Mouse (Mus musculus): ENCODE measurements around the gene Pram1.
A peak's percentile ranks its signal among the peaks of the same experiment; 100 is the strongest.
"Not testable (repeated sequence)": the region's sequence is repeated elsewhere in the genome, so short reads cannot be mapped to it uniquely, and the experiment has no call there.

Gene Pram1

DNA sequence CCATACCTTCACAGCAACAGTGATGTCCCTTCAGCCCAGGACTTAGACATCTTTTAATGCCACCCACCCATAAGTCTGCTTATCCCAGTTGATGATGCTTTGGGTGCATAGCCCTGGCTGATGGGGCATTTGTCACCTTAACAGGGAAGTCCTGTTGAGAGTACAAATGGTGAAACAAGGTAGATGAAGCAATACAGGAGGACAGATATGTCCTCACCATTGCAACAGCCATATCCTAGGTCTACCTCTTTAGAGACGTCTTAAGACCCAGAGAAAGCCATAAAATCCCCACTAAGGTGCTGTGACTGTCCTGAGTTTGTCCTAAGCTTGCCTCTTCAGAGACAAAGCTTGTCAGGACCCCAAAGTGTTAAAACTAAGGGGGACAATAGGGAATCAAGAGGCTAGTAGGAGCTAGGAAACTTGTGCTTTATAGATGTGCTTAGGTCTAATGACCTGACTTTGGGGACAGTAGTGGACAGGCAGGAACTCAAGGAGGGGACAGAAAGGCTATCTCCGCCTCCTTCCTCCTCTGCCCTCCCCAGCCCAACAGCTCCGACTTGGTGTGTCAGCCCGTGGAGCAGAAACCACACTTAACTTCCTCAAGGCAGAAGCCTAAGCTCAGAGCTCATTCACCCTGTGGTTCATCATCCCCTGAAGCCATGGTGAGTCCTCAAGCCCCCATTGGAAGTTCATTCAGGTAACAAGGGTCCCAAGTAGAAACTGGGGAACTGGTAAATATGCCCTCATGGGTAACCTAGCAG lies at the start of gene Pram1:
Gene Pram1, plus strand, starts transcription at position 541 of the 761 bp plus-strand sequence.
- no peak for DNase-seq (ENCODE audit: low spot score)

DNA sequence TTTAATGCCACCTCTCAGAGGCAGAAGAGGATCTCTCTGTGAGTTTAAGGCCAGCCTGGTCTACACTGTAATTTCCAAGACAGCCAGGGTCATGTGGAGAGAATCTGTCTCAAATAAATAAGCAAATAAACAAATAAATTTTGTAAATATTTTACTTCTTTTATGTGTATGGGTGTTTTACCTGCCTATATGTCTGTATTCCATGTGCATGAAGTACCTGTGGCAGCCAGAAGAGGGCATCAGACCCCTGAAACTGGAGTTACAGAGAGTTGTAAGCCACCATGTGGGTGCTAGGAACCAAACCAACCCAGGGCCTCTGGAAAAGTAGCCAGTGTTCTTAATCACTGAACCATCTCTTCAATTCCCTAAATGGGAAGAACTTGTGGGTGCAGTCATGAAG lies 40.6 kb upstream of the Pram1 start:
- DNase-seq (ENCODE audit: low spot score), result no peak

DNA sequence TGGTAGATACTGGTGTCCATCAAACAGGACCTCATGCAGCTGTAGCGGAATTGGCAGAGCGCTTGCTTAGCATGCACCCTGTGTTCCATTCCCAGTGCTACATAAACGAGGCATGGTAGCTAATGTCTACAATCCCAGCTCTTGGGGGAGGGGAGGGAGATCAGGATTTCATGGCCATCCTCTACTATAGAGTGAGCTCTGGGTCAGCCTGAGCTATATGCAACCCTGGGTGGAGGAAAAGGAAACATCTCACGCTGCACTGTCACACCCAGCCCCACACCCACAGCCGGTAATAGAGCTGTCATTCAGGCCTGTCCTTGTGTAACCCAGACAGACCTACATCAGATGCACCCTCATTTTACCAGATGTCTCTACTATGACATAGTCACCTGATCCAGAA lies 39.4 kb upstream of the Pram1 start:
- no peak for DNase-seq (ENCODE audit: low spot score)

DNA sequence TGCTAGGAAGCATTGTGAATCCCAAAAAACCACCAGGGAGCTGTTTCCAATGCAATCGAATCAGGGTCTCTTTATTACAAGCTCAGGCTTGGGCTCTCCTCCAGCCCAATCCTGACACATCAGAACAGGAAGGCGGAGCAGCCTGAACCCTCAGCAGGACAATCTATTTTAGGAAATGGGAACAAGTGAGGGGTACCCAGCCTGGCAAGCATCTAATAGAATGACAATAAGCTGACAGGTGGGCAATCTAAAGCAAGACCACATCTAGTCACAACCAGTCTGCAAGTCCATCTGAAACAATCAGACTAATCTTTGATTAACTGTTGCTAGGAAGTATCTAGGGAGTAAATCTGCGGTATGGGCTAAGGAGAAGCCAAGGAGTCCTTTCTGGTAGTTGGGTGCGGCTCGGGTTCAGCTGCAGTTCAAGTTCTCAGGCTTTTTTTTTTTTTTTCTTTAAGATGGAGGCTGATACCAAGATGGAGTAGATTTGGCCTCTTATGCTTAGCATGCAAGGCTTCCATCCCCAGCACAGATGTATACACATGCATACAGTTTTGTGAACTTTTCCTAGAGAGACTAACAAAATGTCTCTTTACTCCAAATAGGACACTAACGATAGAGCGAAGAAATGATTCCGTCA lies 37.9 kb upstream of the Pram1 start:
- DNase-seq (ENCODE audit: low spot score), result no peak

DNA sequence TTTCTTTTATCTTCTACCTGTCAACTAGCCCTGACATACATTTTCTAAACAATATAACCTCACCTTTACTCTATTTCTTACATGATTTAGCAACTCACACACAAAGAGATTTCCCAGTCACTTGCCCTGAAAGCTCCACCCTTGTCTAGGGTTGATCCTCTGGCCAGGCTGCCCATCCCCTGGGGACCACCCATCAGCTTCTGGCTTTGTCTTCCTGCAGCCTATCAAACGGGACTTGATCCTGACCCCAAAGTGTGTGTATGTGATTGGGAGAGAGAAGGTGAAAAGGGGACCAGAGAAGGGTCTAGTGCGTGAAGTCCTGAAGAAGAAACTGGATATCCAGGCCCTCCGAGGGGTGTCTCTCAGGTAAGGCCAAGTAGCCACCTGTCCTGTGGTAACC lies 37.0 kb upstream of the Pram1 start:
- no peak for DNase-seq (ENCODE audit: low spot score)

DNA sequence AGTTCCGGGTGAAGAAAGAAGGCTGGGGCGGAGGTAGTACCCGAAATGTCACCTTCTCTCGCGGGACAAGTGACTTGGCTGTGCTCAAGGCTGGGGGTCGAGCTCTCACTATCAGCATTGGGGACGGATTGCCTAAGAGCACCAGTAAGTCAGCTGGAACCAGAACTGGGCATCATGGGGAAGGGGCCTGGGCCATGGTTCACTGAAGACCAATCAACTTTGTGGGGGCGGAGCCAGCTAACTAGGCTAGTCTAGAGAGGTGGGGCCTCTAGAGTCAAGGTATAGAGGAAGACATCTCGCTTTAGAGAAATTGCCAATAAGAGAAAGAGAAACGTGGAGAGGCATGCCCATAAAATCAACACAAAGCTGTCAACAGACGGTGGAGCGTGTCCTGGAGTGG lies 35.9 kb upstream of the Pram1 start:
- DNase-seq (ENCODE audit: low spot score), result no peak

DNA sequence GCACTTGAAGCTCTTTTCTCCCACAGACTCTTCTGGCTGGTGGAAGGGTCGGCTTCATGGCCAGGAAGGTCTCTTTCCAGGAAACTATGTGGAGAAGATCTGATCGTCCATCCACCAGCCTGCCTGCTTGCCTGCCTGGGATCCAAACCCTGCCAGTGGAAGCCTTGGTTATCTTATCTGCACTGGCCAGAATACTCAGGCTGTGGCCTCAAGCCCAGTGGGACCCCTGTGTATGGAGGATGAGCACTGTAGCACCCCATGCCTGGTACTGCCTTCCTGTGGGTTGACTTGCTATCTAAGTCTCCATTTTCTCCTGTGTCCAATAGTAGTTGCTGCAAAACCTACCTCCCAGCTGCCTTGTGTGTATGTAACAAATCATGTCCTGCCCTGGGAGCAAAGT lies 30.6 kb upstream of the Pram1 start:
- no peak for DNase-seq (ENCODE audit: low spot score)

DNA sequence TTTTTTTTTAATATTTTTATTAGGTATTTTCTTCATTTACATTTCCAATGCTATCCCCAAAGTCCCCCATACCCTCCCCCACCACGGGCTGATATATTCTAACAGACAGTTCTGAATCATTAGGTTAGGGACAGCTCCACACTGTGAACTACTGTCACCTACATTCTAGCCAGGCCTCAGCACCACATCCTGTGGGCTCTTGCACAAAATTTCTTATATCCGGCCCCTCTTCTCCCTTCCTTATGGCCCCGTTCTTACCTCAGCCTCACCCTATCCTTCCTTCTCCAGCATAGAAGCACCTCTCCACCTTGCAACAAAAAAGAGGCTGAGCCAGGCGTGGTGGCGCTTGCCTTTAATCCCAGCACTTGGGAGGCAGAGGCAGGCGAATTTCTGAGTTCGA lies 27.3 kb upstream of the Pram1 start:
- no peak for DNase-seq (ENCODE audit: low spot score)

DNA sequence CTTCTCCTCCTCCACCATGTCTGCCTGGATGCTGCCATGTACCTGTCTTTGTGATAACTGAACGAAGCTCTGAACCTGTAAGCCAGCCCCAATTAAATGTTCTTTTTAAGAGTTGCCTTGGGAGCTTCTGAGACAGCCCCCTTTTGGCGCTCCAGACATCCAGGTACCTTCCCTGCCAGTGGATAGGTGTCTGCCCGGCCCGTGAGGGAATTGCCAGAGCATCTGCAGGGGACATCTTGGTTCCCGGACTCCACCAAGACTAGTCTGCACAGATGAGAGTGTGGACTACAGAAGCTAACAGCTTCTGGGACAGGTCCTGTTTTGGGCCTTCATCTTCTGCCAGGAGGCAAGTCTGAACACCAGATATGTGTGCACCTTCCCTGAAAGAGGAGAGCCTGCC lies 24.1 kb upstream of the Pram1 start:
- DNase-seq (ENCODE audit: low spot score), result not testable (repeated sequence)

DNA sequence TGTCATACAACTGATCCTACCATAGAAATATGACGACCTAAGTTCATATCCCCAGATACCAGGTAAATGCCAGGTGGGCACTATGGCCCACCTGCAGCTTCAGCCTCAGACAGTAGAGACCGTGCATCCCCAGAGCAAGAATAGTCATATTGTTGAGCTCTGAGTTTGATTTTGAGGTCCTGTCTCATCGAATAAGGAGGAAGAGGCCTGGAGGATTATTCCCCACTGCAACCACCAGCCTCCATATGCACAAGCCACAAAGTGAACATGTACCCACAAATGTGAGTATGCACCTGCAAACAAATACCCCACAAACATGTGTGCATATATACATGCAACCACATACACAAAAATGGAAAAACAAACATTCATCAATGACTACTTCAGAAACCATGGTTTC lies 10.6 kb upstream of the Pram1 start:
- DNase-seq (ENCODE audit: low spot score), result no peak

DNA sequence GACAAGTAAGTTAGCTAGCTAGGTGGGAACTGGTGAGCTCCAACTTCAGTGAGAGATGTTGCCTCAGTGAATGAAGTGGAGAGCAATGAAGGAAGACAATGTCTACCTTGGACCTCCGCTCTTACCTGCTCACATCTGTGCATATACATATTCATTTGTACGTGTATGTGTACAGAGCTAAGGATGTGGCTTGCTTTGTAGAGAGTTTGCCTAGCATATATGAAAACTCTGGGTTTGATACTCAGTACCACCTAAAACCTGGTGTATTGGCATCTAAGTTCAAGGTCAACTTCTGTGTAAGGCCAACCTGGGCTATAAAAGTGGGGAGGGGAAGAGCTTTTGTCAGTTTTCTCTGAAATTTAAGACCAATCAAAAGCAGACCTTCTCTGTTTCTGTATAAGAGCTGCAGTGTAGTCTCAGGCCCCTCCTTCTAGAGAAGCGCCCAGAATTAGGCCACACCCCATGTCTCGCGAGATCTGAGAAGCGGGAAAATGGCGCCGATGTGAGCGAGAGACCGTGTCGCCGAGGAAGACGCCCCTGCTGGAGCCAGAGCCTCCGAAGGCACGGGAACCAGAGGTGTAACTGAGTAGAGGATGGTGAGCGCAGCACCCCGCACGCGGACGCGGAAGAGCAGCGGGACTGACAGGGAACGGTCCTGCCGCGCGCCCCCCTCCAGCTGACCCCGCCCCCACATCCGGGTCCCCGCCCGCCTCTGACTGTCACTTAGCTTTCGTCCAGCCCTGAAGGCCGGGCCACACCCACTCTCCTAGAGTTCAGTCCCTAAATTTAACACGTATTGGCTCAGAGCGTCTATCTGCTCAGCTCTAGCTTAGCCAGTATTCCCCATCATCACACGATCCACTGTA lies 9.0 kb upstream of the Pram1 start, which contains the start of gene Zfp414:
Gene Zfp414, plus strand, starts transcription at position 470 of the 866 bp plus-strand sequence.
- DNase-seq (ENCODE audit: low spot score), result peak; percentile 94

DNA sequence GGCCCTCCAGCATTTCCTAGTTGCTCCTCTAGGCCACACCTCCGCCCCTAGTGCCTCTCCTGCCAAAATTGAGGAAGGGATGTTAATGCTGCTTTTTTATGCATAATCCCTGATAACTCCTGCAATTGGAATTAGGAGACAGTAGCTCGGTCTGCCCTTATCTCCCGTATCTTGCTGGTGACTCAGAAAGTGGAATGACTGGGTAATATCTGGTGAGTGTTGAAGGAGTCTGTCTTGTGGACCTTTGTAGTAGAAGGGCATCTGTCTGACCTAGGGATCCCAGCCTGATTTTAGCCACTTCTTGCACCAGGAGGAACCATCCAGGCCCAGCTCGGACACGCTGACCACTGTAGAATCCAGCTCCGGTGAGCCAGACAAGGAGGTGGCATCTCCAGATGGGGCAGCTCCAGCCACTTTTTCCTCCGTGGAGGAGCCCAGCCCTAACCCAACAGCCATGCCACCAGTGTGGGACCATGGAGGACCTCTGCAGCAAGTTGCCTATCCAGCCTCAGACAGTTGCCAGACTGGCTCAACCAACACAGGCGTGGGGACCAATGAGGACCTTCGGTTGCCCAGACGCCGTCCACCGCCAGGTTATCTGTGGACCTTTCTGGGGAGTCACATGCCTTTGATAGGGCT lies 8.2 kb upstream of the Pram1 start:
- DNase-seq (ENCODE audit: low spot score), result no peak

DNA sequence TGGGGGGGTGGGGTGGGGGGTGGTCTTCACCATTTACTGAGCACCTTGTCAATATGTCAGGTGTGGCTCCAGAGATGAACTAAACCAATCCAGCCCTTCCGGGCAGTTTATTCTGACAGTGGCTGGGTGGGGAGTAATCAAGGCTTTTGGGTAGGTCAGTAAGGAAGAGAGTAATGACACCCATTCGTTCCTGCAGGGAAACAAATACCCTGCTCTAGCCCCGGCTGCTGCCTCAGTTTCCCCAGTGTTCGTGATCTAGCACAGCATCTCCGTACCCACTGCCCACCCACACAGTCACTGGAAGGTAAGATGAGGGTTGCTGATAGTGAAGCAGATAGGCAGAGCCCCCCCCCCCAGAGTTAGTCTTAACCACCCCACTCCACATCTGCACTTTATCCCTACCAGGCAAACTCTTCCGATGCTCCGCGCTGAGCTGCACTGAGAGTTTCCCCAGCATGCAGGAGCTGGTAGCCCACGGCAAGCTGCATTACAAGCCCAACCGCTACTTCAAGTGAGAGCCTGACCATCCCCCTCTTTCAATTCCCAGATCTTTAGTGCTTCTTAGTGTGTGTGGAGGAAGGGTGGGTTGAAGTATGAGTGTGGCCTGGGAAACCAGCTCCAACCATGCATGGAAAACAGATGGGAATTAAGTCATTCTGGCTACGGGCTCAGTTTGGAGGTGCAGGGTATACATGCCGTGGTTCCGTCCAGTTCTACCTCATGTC lies 7.5 kb upstream of the Pram1 start:
- DNase-seq (ENCODE audit: low spot score), result no peak

DNA sequence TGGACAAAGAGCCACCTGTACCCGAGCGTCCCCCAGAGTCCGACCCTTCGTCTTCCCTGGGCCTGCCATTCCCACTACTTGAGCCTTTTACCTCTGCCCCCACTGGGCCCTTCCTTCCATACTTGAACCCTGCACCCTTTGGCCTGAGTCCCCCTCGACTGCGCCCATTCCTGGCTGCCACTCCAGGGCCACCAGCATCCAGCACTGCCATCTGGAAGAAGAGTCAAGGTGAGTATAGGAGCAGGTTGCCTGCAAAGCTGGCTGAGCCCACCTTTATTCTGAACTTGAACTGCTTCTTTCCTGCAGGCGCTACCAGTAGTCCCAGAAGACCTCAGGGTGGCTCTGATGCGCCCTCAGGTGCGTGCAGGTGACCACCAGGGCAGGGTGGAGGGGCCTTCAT lies 6.6 kb upstream of the Pram1 start:
- DNase-seq (ENCODE audit: low spot score), result no peak

DNA sequence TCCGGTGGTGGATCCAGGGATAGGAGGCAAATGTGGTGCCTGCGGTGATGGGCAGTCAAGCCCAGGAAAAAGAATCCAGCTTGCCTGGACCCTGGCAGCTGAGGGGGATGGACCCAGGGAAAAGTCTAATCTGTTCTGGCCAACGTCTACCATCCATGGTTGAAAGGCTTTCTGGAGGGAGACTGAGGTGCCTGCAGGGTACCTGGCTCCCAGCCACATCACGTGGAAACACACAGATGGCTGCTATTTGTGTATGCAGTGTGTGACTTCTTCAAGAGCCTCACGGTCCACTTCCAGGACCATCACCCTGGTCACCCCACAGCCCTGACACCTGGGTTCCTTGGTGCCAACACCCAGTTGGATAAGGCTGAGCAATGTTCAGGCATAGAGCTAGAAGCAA lies 6.1 kb upstream of the Pram1 start:
- DNase-seq (ENCODE audit: low spot score), result no peak

DNA sequence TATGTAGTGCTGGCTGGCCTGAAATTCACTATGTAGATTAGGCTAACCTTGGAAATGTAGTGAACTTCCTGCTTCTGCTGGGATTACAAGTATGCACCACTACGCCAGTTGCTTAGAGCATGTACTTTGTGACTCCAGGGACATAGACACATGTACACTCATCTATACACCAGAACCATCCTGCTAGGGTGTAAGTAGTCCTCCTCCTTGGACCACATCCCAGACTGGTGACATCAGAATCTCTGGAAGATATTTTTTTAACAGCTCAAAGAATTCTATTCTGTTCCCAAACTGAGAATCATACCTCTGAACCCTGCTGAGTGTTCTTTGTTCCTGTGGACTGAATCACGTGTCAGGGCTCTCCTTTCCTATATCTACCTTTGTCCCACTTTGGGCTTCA lies 818 bp upstream of the Pram1 start:
- DNase-seq (ENCODE audit: low spot score), result no peak

DNA sequence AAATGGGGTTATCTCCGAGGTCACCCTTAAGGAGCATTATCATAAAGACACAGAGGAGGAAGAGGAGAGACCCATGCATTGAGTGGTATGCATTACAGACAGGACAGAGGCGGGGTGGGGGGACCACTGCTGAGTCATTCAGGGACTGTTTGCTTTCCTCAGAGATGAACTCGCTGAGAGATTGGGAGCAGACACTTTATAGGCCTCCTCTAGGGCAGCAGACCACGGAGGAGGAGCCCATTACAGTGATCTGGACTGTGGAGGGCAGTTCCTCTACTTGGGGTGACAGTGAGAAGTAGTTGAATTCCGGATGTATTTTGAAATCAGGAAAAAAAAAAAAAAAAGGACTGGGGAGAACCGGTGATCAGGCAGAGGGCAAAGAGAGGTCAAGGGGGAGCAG lies 1.9 kb downstream of the Pram1 start:
- no peak for DNase-seq (ENCODE audit: low spot score)

DNA sequence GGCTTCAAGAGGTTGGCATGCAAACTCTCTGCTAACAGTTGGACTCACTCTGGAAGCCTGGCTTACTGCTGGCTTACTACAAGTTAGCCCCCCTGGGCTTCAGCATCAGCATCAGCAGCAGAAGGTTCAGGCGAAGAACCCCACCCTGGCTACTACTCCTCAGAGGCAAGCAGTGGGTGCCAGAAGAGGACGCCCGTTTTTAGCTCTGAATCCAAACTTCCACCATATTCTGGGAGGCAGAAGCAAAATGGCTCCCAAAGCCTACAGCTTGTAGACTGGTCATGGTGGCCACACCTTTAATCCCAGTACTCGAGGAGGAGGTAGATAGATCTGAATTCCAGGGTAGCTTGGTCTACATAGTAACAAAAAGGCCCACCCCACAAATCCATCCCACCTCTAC lies 6.2 kb downstream of the Pram1 start:
- no peak for DNase-seq (ENCODE audit: low spot score)

DNA sequence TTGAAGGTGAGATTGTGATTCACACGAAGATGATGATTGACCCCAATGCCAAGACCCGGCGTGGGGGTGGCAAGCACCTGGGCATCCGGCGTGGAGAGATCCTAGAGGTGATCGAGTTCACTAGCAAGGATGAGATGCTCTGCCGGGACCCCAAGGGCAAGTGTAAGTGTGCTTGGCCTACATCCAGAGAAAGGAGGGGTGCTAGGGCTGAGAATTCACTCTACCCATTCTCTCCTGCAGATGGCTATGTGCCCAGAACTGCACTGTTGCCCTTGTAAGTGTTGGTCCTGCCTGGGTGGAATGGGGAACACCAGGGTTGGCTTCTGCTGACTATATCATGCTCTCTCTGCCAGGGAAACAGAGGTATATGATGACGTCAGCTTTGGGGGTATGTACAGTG lies 7.2 kb downstream of the Pram1 start:
- DNase-seq (ENCODE audit: low spot score), result no peak

DNA sequence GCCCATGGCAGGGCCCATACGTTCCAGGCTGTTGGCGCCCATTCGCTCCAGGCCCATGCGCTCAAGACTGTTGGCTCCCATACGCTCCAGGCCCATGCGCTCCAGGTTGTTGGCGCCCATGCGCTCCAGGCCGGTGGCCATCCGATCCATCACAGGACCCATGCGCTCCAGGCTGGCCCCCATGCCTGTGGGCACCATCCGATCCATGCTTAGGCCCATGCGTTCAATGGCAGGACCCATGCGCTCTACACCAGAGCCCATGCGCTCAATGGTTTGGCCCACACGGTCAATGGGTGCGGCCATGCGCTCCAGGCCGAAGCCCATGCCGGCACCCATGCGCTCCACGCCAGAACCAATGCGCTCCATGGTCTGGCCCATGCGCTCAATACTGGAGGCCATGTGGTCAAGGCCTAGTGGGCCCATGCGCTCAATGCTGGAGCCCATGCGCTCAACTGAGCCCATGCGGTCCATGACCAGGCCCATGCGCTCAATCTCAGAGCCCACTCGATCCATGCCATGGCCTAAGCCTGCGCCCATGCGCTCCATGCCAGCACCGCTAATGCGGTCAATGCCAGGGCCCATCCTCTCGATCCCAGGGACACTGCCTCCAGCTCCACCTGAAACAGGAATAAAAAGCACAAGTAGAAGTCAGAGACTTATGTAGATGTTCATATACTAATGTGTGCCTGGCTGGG lies 12.1 kb downstream of the Pram1 start:
- DNase-seq (ENCODE audit: low spot score), result no peak

DNA sequence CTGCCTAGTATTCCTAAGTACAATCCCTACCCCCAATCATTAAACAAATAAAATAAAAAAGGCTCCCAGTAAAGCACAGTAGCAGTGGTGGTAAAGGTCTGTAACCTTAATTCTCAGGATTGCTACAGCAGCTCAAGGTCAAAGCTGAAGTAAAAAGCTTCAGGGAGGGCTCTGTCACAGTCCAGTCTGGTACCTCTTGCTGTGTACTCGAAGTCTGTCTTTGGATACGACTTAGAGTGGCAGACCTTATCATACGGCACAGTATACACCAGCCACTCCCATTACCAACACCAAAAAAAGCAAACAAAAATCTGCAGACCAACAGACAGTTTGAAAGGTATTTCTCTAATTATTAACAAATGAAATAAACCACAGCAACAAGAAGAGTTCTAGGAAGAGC lies 29.0 kb downstream of the Pram1 start:
- no peak for DNase-seq (ENCODE audit: low spot score)
